Mouse (Mus musculus) urinary bladder, postnatal 10 days (tissue): ENCODE results near the gene Psme2.

Experiments
- DNase-seq: peaks from one replicate; pipeline ENCODE4 v3.0.0; 2022; ENCODE audit warnings: low spot score

The Psme2 gene

GRCm38 (mm10) chr14:55596036-55596690 lies 5.2 kb upstream of the Psme2 start:
- no peak for DNase-seq

DNA sequence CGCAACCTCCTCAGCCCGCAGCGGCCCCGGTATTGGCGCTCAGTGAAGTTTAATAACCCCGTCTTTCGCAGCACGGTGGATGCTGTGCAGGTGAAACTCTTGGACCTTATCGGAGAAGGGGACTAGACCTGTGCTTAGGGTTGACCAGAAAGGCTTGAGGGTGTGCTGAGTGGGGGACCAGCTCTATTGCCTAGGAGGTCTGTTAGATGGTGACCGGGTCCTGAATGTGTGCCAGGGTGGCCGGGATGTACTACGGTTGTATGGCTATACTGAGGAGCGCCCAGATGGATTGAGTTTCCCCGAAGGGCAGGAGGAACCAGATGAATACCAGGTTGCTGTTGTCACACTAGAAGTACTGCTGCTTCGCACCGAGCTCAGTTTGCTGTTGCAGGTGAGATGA lies 1.3 kb upstream of the Psme2 start:
- no peak for DNase-seq

DNA sequence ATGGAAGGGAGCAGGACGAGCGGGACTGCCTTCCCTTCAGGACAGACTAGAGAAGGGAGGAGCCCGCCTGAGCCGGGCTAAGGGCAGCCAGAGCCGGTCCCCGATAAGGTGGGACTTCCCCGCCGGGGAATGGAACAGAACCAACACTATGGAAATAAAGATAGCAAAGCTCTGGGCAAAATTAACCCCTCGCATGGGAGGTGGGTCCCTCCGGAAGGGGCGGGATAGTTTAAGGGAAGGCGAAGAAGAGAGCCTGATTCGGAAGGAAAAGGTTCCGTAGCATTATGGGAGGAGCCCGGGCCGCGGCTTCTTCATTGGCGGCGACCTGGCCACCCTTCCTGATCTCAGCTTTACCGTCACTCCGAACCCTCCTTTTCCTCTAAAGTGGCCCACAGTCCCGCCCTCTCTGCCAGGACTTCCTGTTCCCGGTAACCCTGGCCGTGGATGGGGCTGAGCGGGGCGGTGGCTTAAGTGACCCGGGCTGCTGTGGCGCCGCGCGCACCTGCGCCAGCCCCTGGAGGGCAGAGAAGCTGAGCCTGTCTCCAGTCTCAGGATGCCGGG lies 498 bp upstream of the Psme2 start, which contains the start of gene Rnf31:
Rnf31 (plus strand) TSS at position 378 of the 561 bp plus-strand sequence.
- peak; percentile 69 for DNase-seq

GRCm38 (mm10) chr14:55589771-55590448 lies 1.0 kb downstream of the Psme2 start:
- DNase-seq: no peak

- no peak for DNase-seq
These were observed 1.6 kb downstream of the Psme2 start for GRCm38 (mm10) chr14:55589271-55589670.

- no peak for DNase-seq
These were observed 4.8 kb downstream of the Psme2 start for GRCm38 (mm10) chr14:55586149-55586548.

- no peak for DNase-seq
These were observed 5.3 kb downstream of the Psme2 start for GRCm38 (mm10) chr14:55585566-55585960.

GRCm38 (mm10) chr14:55584702-55585565 lies 6.0 kb downstream of the Psme2 start, which contains the start of gene Emc9:
Gene Emc9, minus strand, starts transcription at chr14:55585302.
- DNase-seq: no peak

DNA sequence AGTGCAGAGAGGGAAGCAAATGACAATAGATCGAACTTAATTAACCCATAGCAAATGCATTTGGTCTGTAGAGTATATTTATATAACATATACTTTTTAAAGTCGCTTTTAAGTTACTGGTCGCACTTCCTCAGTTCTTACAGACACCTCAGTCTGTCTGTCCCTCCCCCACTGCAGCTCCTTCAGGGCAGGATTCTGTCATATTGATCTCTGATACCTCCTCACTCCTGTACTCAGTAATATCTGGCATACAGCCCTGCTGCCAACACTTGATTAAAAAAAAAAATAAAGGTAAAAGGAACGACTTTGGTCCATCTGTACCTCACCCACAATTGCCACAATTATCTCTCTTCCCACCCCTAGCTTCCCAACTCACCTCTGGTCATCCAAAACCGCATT lies 6.6 kb downstream of the Psme2 start:
- no peak for DNase-seq

DNA sequence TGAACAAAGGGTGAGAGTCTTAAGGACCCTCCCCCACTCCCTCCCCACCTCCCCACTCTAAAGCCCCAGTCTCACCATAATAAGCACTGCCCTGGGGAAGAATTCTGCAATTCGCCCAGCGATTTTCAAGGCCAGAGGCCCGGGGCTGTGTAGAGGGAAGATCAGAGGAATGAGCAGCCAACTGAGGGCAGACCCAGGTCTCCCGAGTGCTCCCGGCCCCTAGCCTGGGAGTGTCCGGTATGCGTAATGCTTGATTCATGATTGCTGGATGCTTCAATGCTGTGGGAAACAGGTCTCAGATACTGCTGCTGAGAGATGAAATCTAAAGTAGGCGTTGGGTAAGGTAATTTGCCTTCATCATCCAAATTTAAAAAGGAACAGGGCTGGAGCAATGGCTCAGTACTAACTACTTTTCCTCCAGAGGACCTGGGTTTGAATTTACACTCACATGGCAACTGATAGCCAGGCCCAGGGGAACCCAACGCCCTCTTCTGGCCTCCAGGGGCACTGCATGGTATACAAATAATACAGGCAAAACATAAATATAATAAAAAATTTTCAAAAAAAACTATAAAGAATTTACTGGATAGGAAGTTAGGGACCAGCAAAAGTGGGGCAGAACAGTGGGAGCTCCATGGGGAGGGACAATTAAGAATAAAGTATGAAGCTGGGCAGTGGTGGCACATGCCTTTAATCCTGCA lies 8.8 kb downstream of the Psme2 start:
- no peak for DNase-seq

- no peak for DNase-seq
These were observed 10.2 kb downstream of the Psme2 start for GRCm38 (mm10) chr14:55580731-55581130.

- no peak for DNase-seq
These were observed 11.1 kb downstream of the Psme2 start for GRCm38 (mm10) chr14:55579511-55580496.

- DNase-seq: no peak
These were observed 12.1 kb downstream of the Psme2 start for GRCm38 (mm10) chr14:55578668-55579269.

- peak; percentile 30 for DNase-seq
These were observed 12.8 kb downstream of the Psme2 start, which contains the start of gene Psme1 for GRCm38 (mm10) chr14:55577871-55578667. Gene Psme1, plus strand, starts transcription at chr14:55578123.

GRCm38 (mm10) chr14:55576376-55576775 lies 14.5 kb downstream of the Psme2 start:
- DNase-seq: no peak

GRCm38 (mm10) chr14:55575711-55576110 lies 15.2 kb downstream of the Psme2 start:
- no peak for DNase-seq

DNA sequence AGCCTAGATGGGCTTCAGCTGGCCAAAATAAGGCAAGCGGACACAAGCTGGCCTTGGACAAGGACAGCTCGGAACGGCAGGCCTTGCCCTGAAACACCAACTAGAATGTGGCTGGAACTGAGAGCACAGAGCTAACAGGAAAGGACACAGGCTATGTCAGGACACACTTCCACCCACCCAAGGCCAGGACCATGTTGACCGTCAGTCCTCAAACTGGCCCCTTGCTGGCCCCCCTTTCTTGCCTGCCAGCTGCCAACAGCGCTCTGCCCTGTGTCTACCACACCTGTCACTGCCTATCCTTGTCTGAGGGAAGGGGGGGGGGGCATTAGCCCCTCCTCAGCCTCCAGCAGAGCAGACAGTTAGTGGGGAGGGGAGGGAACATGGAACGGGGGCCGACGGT lies 15.6 kb downstream of the Psme2 start, which contains the start of gene Fitm1:
Fitm1 (plus strand) TSS at position 316 of the 400 bp plus-strand sequence.
- DNase-seq: no peak

GRCm38 (mm10) chr14:55571760-55572159 lies 19.2 kb downstream of the Psme2 start:
- DNase-seq: no peak

DNA sequence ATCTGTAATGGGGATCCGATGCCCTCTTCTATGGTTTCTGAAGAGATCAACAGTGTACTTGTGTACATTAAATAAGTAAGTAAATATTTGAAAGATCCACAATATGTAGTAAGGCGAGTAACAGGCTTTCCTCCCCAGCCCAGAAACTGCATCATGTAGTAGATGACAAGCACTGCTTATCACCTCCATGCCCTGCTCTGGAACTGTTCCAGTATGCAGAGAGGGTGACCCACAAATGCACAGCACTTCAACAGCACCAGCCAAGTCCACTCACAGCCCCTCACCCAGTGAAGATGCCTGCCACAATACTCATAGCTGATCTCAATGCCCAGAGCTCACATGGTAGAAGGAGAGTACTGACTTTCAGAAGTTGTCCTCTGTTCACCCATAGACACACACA lies 20.3 kb downstream of the Psme2 start:
- DNase-seq: no peak
